Mouse (Mus musculus) midbrain, embryonic 11.5 days (tissue): ENCODE results near the gene B4galt2. TPM values are rescaled to one million over a fixed set of nuclear protein-coding genes. Genes with fewer than 3 reads are reported as not detected.
A peak's percentile ranks its signal among the peaks of the same experiment; 100 is the strongest.

Experiments
- ATAC-seq: fragments of 200-750 bp; cut with Nextera tagmentation; 2 replicates; pipeline ENCODE4 v1.8.0; 2017; ENCODE audit warnings: moderate TSS enrichment, moderate library complexity; ENCODE audit not compliant: low FRiP score
- DNase-seq: peaks from one replicate; pipeline ENCODE4 v3.0.0; 2015; ENCODE audit warnings: low spot score; ENCODE audit errors: missing footprints
- H3K27ac ChIP-seq: fragments of 300-500 bp; sonication (generic); 2 replicates; pipeline ENCODE4 v1.5.1; 2014; ENCODE audit warnings: low read depth, low read length
- H3K27me3 ChIP-seq: fragments of 300-500 bp; sonication (generic); 2 replicates; pipeline ENCODE4 v1.6.1; 2014; ENCODE audit warnings: mild to moderate bottlenecking, low read length, moderate library complexity, mixed read lengths; ENCODE audit not compliant: control insufficient read depth, insufficient read depth
- H3K36me3 ChIP-seq: fragments of 300-500 bp; sonication (generic); 2 replicates; pipeline ENCODE4 v1.6.1; 2014; ENCODE audit warnings: mild to moderate bottlenecking, low read length, moderate library complexity, mixed read lengths; ENCODE audit not compliant: control insufficient read depth, insufficient read depth
- H3K4me1 ChIP-seq: fragments of 300-500 bp; sonication (generic); 2 replicates; pipeline ENCODE4 v1.6.1; 2014; ENCODE audit warnings: low read length; ENCODE audit not compliant: control insufficient read depth, insufficient read depth
- H3K4me2 ChIP-seq: fragments of 300-500 bp; sonication (generic); 2 replicates; pipeline ENCODE4 v1.6.1; 2014; ENCODE audit warnings: mild to moderate bottlenecking, moderate library complexity
- H3K4me3 ChIP-seq: fragments of 300-500 bp; sonication (generic); 2 replicates; pipeline ENCODE4 v1.5.1; 2014; ENCODE audit warnings: low read depth, low read length
- H3K9ac ChIP-seq: fragments of 300-500 bp; sonication (generic); 2 replicates; pipeline ENCODE4 v1.6.1; 2014; ENCODE audit warnings: low read length
- H3K9me3 ChIP-seq: fragments of 300-500 bp; sonication (generic); 2 replicates; pipeline ENCODE4 v1.6.1; 2016; ENCODE audit warnings: low read length; ENCODE audit not compliant: control insufficient read depth
- WGBS: fragments of 180-500 bp; shearing (Covaris S2); extraction: QIAGEN DNeasy Blood & Tissue Kit; methylation state at CpG from one replicate; pipeline ENCODE4 v1.1.7; 2014; 5-methylcytosine and 5-hydroxymethylcytosine counted together
- polyA plus RNA-seq: library from polyadenylated mRNA; unstranded; fragments of >200 nt; fragmentation: Nextera tagmentation; extraction: Ambion mirVana; gene quantifications from 2 replicates; pipeline ENCODE4 v1.2.1, GENCODE M21; 2014

The B4galt2 gene
- polyA plus RNA-seq, 1 experiment from 2014 or later: 29.1 TPM

DNA sequence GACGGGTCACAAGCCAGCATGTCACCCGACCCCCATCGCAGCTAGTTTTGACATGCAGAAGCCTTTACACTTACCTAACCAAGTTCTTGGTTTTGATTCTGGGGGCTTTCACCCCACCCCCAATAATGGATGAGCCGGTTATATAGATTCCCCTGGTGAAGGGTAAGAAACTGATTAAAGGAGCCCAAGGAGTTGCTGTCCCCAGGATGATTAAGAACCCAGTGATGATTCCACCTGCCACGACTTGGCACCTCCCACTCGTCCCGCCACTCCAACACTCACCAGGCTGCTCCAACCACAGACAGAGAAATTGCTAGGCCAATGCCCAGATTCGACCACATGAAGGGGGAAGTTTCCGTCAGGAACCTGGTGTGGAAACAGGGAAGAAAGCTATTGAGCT, 2.7 kb upstream of the B4galt2 start:
- no peak for ATAC-seq
- peaks cover 28% of the 10 kb centered on the region for H3K4me1 ChIP-seq
- no peak for DNase-seq
- H3K27ac ChIP-seq: no peak overlapping the region
- H3K9ac ChIP-seq: no peak overlapping the region
- H3K4me2 ChIP-seq: peak overlapping the region; percentile 91
- no peaks in the 10 kb centered on the region for H3K27me3 ChIP-seq
- H3K9me3 ChIP-seq: no peaks in the 10 kb centered on the region
- H3K36me3 ChIP-seq: peaks cover 2% of the 10 kb centered on the region; the same call in 1 of the 2 replicates
- 89% methylated on average over 9 of the region's 9 CpGs for WGBS
- H3K4me3 ChIP-seq: no peak overlapping the region; the same call in 1 of the 2 replicates

- 94% methylated on average over 10 of the region's 10 CpGs for WGBS
- H3K36me3 ChIP-seq: peaks cover 2% of the 10 kb centered on the region; the same call in 1 of the 2 replicates
- ATAC-seq: no peak
- H3K27me3 ChIP-seq: no peaks in the 10 kb centered on the region
- H3K4me3 ChIP-seq: no peak overlapping the region
- no peak overlapping the region for H3K4me2 ChIP-seq
- H3K9me3 ChIP-seq: no peaks in the 10 kb centered on the region
- peaks cover 25% of the 10 kb centered on the region for H3K4me1 ChIP-seq
- DNase-seq: no peak
- H3K27ac ChIP-seq: no peak overlapping the region
- H3K9ac ChIP-seq: no peak overlapping the region
These were observed 1.8 kb upstream of the B4galt2 start for GRCm38 (mm10) chr4:117885093-117885492.

DNA sequence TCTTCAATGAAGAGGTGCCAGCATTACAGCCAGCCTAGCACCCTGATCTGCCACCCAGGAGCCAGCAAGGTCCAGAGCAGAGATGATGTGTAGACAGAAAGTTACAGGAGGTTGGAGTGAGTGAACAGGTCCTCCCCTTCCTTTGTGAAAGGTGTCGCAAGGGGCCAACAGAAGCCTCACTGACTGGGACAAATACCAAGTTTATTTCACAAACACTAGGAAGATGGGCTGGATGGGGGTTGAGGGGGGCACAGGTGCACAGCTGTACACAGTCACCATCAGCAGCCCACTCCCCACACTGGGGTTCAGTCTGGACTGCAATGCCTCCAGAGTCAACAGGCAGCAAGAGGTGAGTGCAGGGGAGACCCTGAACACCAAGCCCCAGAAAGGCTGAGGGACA, 859 bp upstream of the B4galt2 start:
- Histone ChIP-seq H3K27me3 (no peaks in the 10 kb centered on the region), H3K9me3 (no peaks in the 10 kb centered on the region), H3K4me2 (peak overlapping the region; percentile 71; the same call in 1 of the 2 replicates), H3K36me3 (no peaks in the 10 kb centered on the region; the same call in 1 of the 2 replicates), H3K9ac (peak overlapping the region; percentile 94; the same call in 1 of the 2 replicates), H3K27ac (no peak overlapping the region), H3K4me3 (no peak overlapping the region; the same call in 1 of the 2 replicates), H3K4me1 (peaks cover 25% of the 10 kb centered on the region)
- 100% methylated on average over 1 of the region's 1 CpGs for WGBS
- ATAC-seq (no peak), DNase-seq (no peak)

DNA sequence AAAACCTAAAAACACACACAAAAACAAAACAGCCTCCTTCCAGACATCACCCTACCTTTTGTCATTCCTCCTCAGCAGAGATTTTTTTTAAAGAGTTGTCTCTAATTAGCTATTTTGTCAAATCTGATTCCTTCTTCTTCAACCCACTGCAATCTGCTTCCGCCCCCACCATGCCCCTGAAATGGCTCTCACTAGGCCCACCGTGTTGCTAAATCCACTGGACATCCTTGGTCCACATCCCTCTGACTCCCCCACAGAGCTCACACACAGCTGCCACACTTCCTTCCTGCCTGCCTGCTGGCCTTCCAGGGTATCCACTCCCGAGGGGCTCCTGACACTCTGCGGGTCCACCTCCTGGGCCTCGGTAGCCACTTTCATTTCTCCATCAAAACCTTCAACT, 4.6 kb downstream of the B4galt2 start:
- DNase-seq (no peak), ATAC-seq (no peak)
- H3K27ac ChIP-seq: no peak overlapping the region
- peaks cover 11% of the 10 kb centered on the region for H3K36me3 ChIP-seq
- H3K9ac ChIP-seq: no peak overlapping the region
- no peaks in the 10 kb centered on the region for H3K9me3 ChIP-seq
- no peak overlapping the region for H3K4me2 ChIP-seq
- no peaks in the 10 kb centered on the region for H3K27me3 ChIP-seq
- no peak overlapping the region for H3K4me3 ChIP-seq
- H3K4me1 ChIP-seq: peaks cover 10% of the 10 kb centered on the region
- WGBS: 85% methylated on average over 5 of the region's 5 CpGs

DNA sequence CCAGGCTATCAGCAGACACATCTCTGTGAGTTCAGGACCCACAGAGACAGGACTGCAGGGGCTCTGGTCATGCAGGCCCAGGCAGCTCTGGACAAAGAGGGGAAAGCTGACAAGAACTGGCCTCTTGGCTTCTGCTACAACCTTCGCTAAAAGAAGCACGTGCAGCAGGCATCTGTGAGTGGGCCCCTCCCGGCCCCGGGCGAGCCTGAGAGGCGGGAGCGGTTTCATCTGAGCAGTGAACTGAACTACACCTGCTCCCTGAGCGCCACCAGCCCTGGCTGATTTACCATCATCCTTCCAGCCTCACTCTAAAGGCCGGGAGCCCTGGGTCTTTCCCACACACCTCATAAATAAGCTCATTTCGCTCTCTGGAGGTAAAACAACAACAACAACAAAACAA, 5.0 kb downstream of the B4galt2 start:
- Histone ChIP-seq H3K4me2 (no peak overlapping the region), H3K36me3 (peaks cover 15% of the 10 kb centered on the region), H3K9me3 (no peaks in the 10 kb centered on the region), H3K4me1 (peaks cover 7% of the 10 kb centered on the region), H3K27me3 (no peaks in the 10 kb centered on the region), H3K4me3 (no peak overlapping the region), H3K27ac (no peak overlapping the region), H3K9ac (no peak overlapping the region)
- ATAC-seq (no peak), DNase-seq (no peak)
- 79% methylated on average over 10 of the region's 10 CpGs for WGBS

- H3K4me1 ChIP-seq: peaks cover 6% of the 10 kb centered on the region
- DNase-seq (no peak), ATAC-seq (no peak)
- 92% methylated on average over 9 of the region's 9 CpGs for WGBS
- H3K4me2 ChIP-seq: no peak overlapping the region
- no peaks in the 10 kb centered on the region for H3K27me3 ChIP-seq
- H3K27ac ChIP-seq: no peak overlapping the region
- no peak overlapping the region for H3K9ac ChIP-seq
- H3K9me3 ChIP-seq: no peaks in the 10 kb centered on the region
- H3K4me3 ChIP-seq: no peak overlapping the region
- H3K36me3 ChIP-seq: peaks cover 15% of the 10 kb centered on the region
These were observed 9.7 kb downstream of the B4galt2 start for GRCm38 (mm10) chr4:117873615-117874014.

DNA sequence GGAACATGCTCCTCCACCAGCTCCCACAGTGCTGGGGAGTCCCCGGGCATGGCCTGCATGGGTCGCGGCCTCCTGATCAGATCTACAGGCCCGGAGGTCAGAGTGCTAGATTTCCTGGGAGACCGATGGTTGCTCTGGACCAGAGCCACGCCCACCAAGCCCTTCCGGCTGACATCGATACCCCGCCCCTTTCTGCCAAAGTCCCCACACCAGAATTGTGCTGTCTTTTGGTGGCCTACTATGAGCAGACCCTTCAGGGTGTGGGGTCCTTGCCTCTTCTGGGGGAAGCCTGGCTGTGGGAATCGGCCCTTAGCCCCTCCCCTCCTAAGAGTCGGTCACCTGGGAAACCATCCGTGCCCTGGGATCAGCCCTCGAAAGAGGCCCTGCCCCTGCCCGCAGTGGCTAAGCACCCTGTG, 10.8 kb downstream of the B4galt2 start, which contains the start of gene Ccdc24:
Gene Ccdc24 (minus strand): TSS at position 87 of the 416 bp plus-strand sequence.
- peaks cover 2% of the 10 kb centered on the region; the same call in 1 of the 2 replicates for H3K27me3 ChIP-seq
- H3K27ac ChIP-seq: no peak within 1 kb of the TSS
- H3K4me1 ChIP-seq: peaks cover 8% of the 10 kb centered on the region
- peak; percentile 53 for ATAC-seq
- no peaks in the 10 kb centered on the region for H3K9me3 ChIP-seq
- peaks cover 9% of the 10 kb centered on the region for H3K36me3 ChIP-seq
- 4% methylated on average over 14 of the region's 14 CpGs for WGBS
- peak; percentile 90 for DNase-seq
- peak within 1 kb of the TSS; percentile 39 for H3K4me2 ChIP-seq
- no peak within 1 kb of the TSS for H3K9ac ChIP-seq
- peak within 1 kb of the TSS; percentile 10; the same call in 1 of the 2 replicates for H3K4me3 ChIP-seq

- H3K27me3 ChIP-seq: peaks cover 2% of the 10 kb centered on the region; the same call in 1 of the 2 replicates
- no peaks in the 10 kb centered on the region for H3K9me3 ChIP-seq
- ATAC-seq: no peak
- H3K4me2 ChIP-seq: no peak overlapping the region
- H3K4me3 ChIP-seq: no peak overlapping the region
- no peak overlapping the region for H3K27ac ChIP-seq
- DNase-seq: peak; percentile 86
- H3K9ac ChIP-seq: no peak overlapping the region
- 69% methylated on average over 7 of the region's 7 CpGs for WGBS
- peaks cover 8% of the 10 kb centered on the region for H3K4me1 ChIP-seq
- H3K36me3 ChIP-seq: peaks cover 3% of the 10 kb centered on the region; the same call in 1 of the 2 replicates
These were observed 11.5 kb downstream of the B4galt2 start for GRCm38 (mm10) chr4:117871787-117872186.

GRCm38 (mm10) chr4:117870437-117870836, 12.8 kb downstream of the B4galt2 start:
- no peak overlapping the region for H3K9ac ChIP-seq
- H3K4me1 ChIP-seq: peaks cover 8% of the 10 kb centered on the region
- ATAC-seq: no peak
- no peaks in the 10 kb centered on the region for H3K9me3 ChIP-seq
- no peak overlapping the region for H3K4me2 ChIP-seq
- WGBS: 50% methylated on average over 1 of the region's 1 CpGs
- no peak overlapping the region for H3K27ac ChIP-seq
- H3K36me3 ChIP-seq: peaks cover 3% of the 10 kb centered on the region; the same call in 1 of the 2 replicates
- no peak for DNase-seq
- H3K4me3 ChIP-seq: no peak overlapping the region
- H3K27me3 ChIP-seq: peaks cover 2% of the 10 kb centered on the region; the same call in 1 of the 2 replicates
